Mouse (Mus musculus) ES-Bruce4 (cell line): ENCODE measurements around the gene Lrrfip2.

Experiments used
- CTCF ChIP-seq: IDR thresholded peaks from one replicate; pipeline ENCODE4 v1.8.1; 2011; ENCODE audit warnings: low read depth, low read length
- POLR2A ChIP-seq: IDR thresholded peaks from one replicate; pipeline ENCODE4 v1.8.1; 2011; ENCODE audit warnings: low read length; ENCODE audit not compliant: insufficient read depth

- no peak for TF ChIP-seq CTCF
- no peak for TF ChIP-seq POLR2A
Measured at GRCm38 (mm10) chr9:111193211-111193610, 75.8 kb downstream of the Lrrfip2 start.
